Mouse (Mus musculus) cerebellum, adult 8-10 months (tissue): ENCODE results near the gene Zfp949.
A peak's percentile ranks its signal among the peaks of the same experiment; 100 is the strongest.

ENCODE experiments used
- DNase-seq: peaks from one replicate; pipeline ENCODE4 v3.0.0; 2022

Gene Zfp949

GRCm38 (mm10) chr9:88547851-88548613, at the start of gene Zfp949:
TSS of gene Zfp949 (plus strand) at chr9:88548020.
- peak; percentile 82 for DNase-seq

GRCm38 (mm10) chr9:88500112-88500511, 47.7 kb upstream of the Zfp949 start:
- DNase-seq, result no peak

GRCm38 (mm10) chr9:88501846-88502245, 46.0 kb upstream of the Zfp949 start:
- DNase-seq, result no peak

GRCm38 (mm10) chr9:88515546-88515945, 32.3 kb upstream of the Zfp949 start:
- DNase-seq, result no peak

- no peak for DNase-seq
Measured at GRCm38 (mm10) chr9:88516361-88516995, 31.3 kb upstream of the Zfp949 start.

GRCm38 (mm10) chr9:88519390-88520121, 28.3 kb upstream of the Zfp949 start:
- no peak for DNase-seq

GRCm38 (mm10) chr9:88520122-88520848, 27.5 kb upstream of the Zfp949 start:
- DNase-seq, result no peak

- DNase-seq, result no peak
Measured at GRCm38 (mm10) chr9:88520849-88521483, 26.9 kb upstream of the Zfp949 start.

- DNase-seq, result no peak
Measured at GRCm38 (mm10) chr9:88521961-88522568, 25.8 kb upstream of the Zfp949 start.

GRCm38 (mm10) chr9:88522569-88523334, 25.1 kb upstream of the Zfp949 start:
- peak; percentile 95 for DNase-seq

- DNase-seq, result no peak
Measured at GRCm38 (mm10) chr9:88523335-88523668, 24.5 kb upstream of the Zfp949 start.

- DNase-seq, result no peak
Measured at GRCm38 (mm10) chr9:88524367-88524766, 23.5 kb upstream of the Zfp949 start.

GRCm38 (mm10) chr9:88524796-88525195, 23.0 kb upstream of the Zfp949 start:
- DNase-seq, result no peak

GRCm38 (mm10) chr9:88525341-88525740, 22.5 kb upstream of the Zfp949 start:
- DNase-seq, result no peak

- DNase-seq, result no peak
Measured at GRCm38 (mm10) chr9:88527956-88528355, 19.9 kb upstream of the Zfp949 start.

- no peak for DNase-seq
Measured at GRCm38 (mm10) chr9:88528736-88529135, 19.1 kb upstream of the Zfp949 start.

- DNase-seq, result no peak
Measured at GRCm38 (mm10) chr9:88529571-88529970, 18.2 kb upstream of the Zfp949 start.

- no peak for DNase-seq
Measured at GRCm38 (mm10) chr9:88529979-88530580, 17.7 kb upstream of the Zfp949 start.

- DNase-seq, result no peak
Measured at GRCm38 (mm10) chr9:88534093-88534492, 13.7 kb upstream of the Zfp949 start.

- no peak for DNase-seq
Measured at GRCm38 (mm10) chr9:88539546-88540224, 8.1 kb upstream of the Zfp949 start.
